Comparison of ENCODE assay signal across 8 mouse cellular contexts in genomic region chr12:27341130-27341870, GRCm38 (mm10). TPM values are rescaled to one million over a fixed set of nuclear protein-coding genes. Genes with fewer than 3 reads are reported as not detected.
A peak's percentile ranks its signal among the peaks of the same experiment; 100 is the strongest.
DNase-seq lines count a peak whose midpoint lies in the region; ATAC-seq lines count a peak whose summit lies in the region.

No protein-coding gene starts in this region.

- peak overlapping the region; percentile 74 for H3K4me2 ChIP-seq in embryonic facial prominence, embryonic 13.5 days

- DNase-seq in heart, embryonic 10.5 days (ENCODE audit: low spot score), result peak; percentile 81
- DNase-seq in heart, adult 8-10 months (ENCODE audit: low spot score), result no peak
- peak; percentile 11 to 12 for DNase-seq in heart, postnatal 36 days
- peak; percentile 47 to 62 for DNase-seq in layer of hippocampus, postnatal 25 days (ENCODE audit: extremely low spot score in 1 of 2, low spot score in 1 of 2)
- peak; percentile 31 for DNase-seq in lung, postnatal 14 days
- DNase-seq in right cerebral cortex, postnatal 14 days, result peak; percentile 68
- no peak for DNase-seq in thymus, postnatal 0 days (ENCODE audit: low spot score)

- WGBS in heart, embryonic 10.5 days, result 1% methylated on average over 80 of the region's 80 CpGs
- under 1% methylated on average over 79 of the region's 80 CpGs for WGBS in embryonic facial prominence, embryonic 13.5 days

- H3K9ac ChIP-seq in embryonic facial prominence, embryonic 13.5 days, result peak overlapping the region; percentile 100

- ATAC-seq in embryonic facial prominence, embryonic 13.5 days (ENCODE audit: insufficient number of reproducible peaks, insufficient read depth, low FRiP score, low TSS enrichment, low read depth), result no peak

- no peaks in the 10 kb centered on the region for H3K9me3 ChIP-seq in heart, embryonic 10.5 days
- H3K9me3 ChIP-seq in embryonic facial prominence, embryonic 13.5 days, result no peaks in the 10 kb centered on the region

- intact Hi-C loops in heart, postnatal 36 days (cut with DNase I), result loop anchor here (10.0 kb wide), 1 partner anchor 254 kb away; no protein-coding TSS in a partner anchor

- H3K27me3 ChIP-seq in heart, embryonic 10.5 days (ENCODE audit: insufficient read depth, poor library complexity, severe bottlenecking), result no peaks in the 10 kb centered on the region
- no peaks in the 10 kb centered on the region for H3K27me3 ChIP-seq in embryonic facial prominence, embryonic 13.5 days

- H3K36me3 ChIP-seq in heart, embryonic 10.5 days, result no peaks in the 10 kb centered on the region
- H3K36me3 ChIP-seq in embryonic facial prominence, embryonic 13.5 days, result peaks cover 12% of the 10 kb centered on the region

- peak overlapping the region; percentile 76 for H3K4me3 ChIP-seq in heart, embryonic 10.5 days
- H3K4me3 ChIP-seq in embryonic facial prominence, embryonic 13.5 days, result peak overlapping the region; percentile 97

- 0 out of 2 replicates have a peak, but pooled peaks cover 3% of the 10 kb centered on the region for H3K4me1 ChIP-seq in heart, embryonic 10.5 days
- H3K4me1 ChIP-seq in embryonic facial prominence, embryonic 13.5 days, result peaks cover 24% of the 10 kb centered on the region

- H3K27ac ChIP-seq in heart, embryonic 10.5 days, result peak overlapping the region; percentile 95
- peak overlapping the region; percentile 99 for H3K27ac ChIP-seq in embryonic facial prominence, embryonic 13.5 days

RNA-seq across cellular contexts. Expression of gene Sox11, which starts 1.1 kb away (rescaled TPM):
- polyA plus RNA-seq in heart, embryonic 10.5 days (2016; fragmentation: Nextera tagmentation; extraction: Ambion mirVana), result 32.0 and 73.8 TPM in 2 replicates
- total RNA-seq in heart, adult 8-10 months (2022), result under 1 TPM in 3 of 4 experiments, not detected in 1; 0.03 TPM
- polyA plus RNA-seq in embryonic facial prominence, embryonic 13.5 days (2015; fragmentation: Nextera tagmentation; extraction: Ambion mirVana), result 198 and 204 TPM in 2 replicates
- under 1 TPM; 0.03 to 0.11 TPM for total RNA-seq in heart, postnatal 36 days (2021)
- 10 to 100 TPM; 22.9 to 23.5 TPM for total RNA-seq in layer of hippocampus, postnatal 25 days (2021)
- 0.18 and 0.36 TPM in 2 replicates for polyA plus RNA-seq in thymus, postnatal 0 days (2015; fragmentation: Nextera tagmentation; extraction: Ambion mirVana)

Comparison
In these comparisons a context has a peak if more than half of its experiments do, and no peak if none do; other contexts are left out.
1. DNase-seq: peak in heart, embryonic 10.5 days (single experiment), heart, postnatal 36 days (2 of 2), layer of hippocampus, postnatal 25 days (2 of 2), lung, postnatal 14 days (single experiment) and right cerebral cortex, postnatal 14 days (single experiment); none in heart, adult 8-10 months (single experiment) and thymus, postnatal 0 days (single experiment).
2. RNA of gene Sox11, which starts 1.1 kb away (total RNA-seq): 22.9 to 23.5 TPM in layer of hippocampus, postnatal 25 days; 0.03 to 0.11 TPM in heart, postnatal 36 days and 0.03 TPM in heart, adult 8-10 months; every median in the first group is over 10 times any median in the second.